Mouse (Mus musculus) embryonic facial prominence, embryonic 13.5 days (tissue): ENCODE data around the gene Apoa5. TPM values are rescaled to one million over a fixed set of nuclear protein-coding genes. Genes with fewer than 3 reads are reported as not detected.

Experiments used
- ATAC-seq: fragments of 200-750 bp; cut with Nextera tagmentation; 2 replicates; pipeline ENCODE4 v1.8.0; 2017; ENCODE audit warnings: low read depth; ENCODE audit not compliant: insufficient number of reproducible peaks, insufficient read depth, low FRiP score, low TSS enrichment
- H3K27ac ChIP-seq: fragments of 300-500 bp; sonication (generic); 2 replicates; pipeline ENCODE4 v1.5.1; 2015; ENCODE audit warnings: moderate library complexity, mild to moderate bottlenecking, inconsistent platforms
- H3K27me3 ChIP-seq: fragments of 300-500 bp; sonication (generic); 2 replicates; pipeline ENCODE4 v1.6.1; 2015; ENCODE audit warnings: mild to moderate bottlenecking, inconsistent platforms
- H3K36me3 ChIP-seq: fragments of 300-500 bp; sonication (generic); 2 replicates; pipeline ENCODE4 v1.6.1; 2015; ENCODE audit warnings: mild to moderate bottlenecking, inconsistent platforms
- H3K4me1 ChIP-seq: fragments of 300-500 bp; sonication (generic); 2 replicates; pipeline ENCODE4 v1.6.1; 2015; ENCODE audit warnings: inconsistent platforms
- H3K4me2 ChIP-seq: fragments of 300-500 bp; sonication (generic); 2 replicates; pipeline ENCODE4 v1.6.1; 2015; ENCODE audit warnings: moderate library complexity, mild to moderate bottlenecking, inconsistent platforms
- H3K4me3 ChIP-seq: fragments of 300-500 bp; sonication (generic); 2 replicates; pipeline ENCODE4 v1.5.1; 2015; ENCODE audit warnings: mild to moderate bottlenecking, inconsistent platforms
- H3K9ac ChIP-seq: fragments of 300-500 bp; sonication (generic); 2 replicates; pipeline ENCODE4 v1.6.1; 2015; ENCODE audit warnings: mild to moderate bottlenecking, inconsistent platforms
- H3K9me3 ChIP-seq: fragments of 300-500 bp; sonication (generic); 2 replicates; pipeline ENCODE4 v1.6.1; 2016; ENCODE audit warnings: inconsistent platforms
- WGBS: fragments of 180-500 bp; shearing (Covaris S2); methylation state at CpG from one replicate; pipeline ENCODE4 v1.1.7; 2015; ENCODE audit warnings: mixed read lengths; 5-methylcytosine and 5-hydroxymethylcytosine counted together
- polyA plus RNA-seq: library from polyadenylated mRNA; unstranded; fragments of >200 nt; fragmentation: Nextera tagmentation; extraction: Ambion mirVana; gene quantifications from 2 replicates; pipeline ENCODE4 v1.2.1, GENCODE M21; 2015

Apoa5 gene
- polyA plus RNA-seq, 1 experiment from 2014 or later: not detected

DNA sequence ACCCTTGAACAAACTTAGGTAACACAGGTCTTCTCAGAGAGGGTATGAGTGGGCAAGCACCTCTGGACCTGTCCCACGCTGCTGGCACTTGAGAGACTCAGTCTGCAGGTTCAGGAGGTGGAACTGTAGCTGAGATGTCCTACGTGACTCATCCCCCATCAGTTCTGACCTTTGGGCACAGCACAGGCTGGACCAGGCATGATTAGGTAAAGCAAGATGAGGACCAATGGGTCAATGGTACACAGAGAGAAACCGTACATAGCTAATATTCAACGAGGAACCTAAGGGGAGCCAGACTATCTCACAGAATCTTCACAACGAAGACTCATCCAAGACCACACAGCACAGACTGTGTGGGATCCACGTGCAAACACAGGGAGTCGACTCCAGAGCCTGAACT is 29.6 kb upstream of the Apoa5 start:
- H3K4me2 ChIP-seq: no peak overlapping the region
- 86% methylated on average over 7 of the region's 7 CpGs for WGBS

GRCm38 (mm10) chr9:46240526-46241153 is 27.8 kb upstream of the Apoa5 start, which contains the start of gene Apoa4:
Gene Apoa4 (plus strand): TSS chr9:46240696.
- Histone ChIP-seq H3K27ac (no peak within 1 kb of the TSS), H3K9me3 (no peaks in the 10 kb centered on the region), H3K4me2 (no peak within 1 kb of the TSS), H3K27me3 (no peaks in the 10 kb centered on the region), H3K4me3 (no peak within 1 kb of the TSS), H3K36me3 (no peaks in the 10 kb centered on the region), H3K9ac (no peak within 1 kb of the TSS), H3K4me1 (no peaks in the 10 kb centered on the region)
- 66% methylated on average over 7 of the region's 7 CpGs for WGBS
- ATAC-seq: no peak

More for the DNA sequence above, 29.6 kb upstream of the Apoa5 start:
- Histone ChIP-seq H3K9me3 (no peaks in the 10 kb centered on the region), H3K36me3 (no peaks in the 10 kb centered on the region), H3K27me3 (no peaks in the 10 kb centered on the region), H3K4me3 (no peak overlapping the region), H3K4me1 (no peaks in the 10 kb centered on the region), H3K27ac (no peak overlapping the region), H3K9ac (no peak overlapping the region)
- no peak for ATAC-seq

- 69% methylated on average over 2 of the region's 2 CpGs for WGBS
- Histone ChIP-seq H3K27me3 (no peaks in the 10 kb centered on the region), H3K4me2 (no peak overlapping the region)
Measured at GRCm38 (mm10) chr9:46241818-46242217, 26.6 kb upstream of the Apoa5 start.

GRCm38 (mm10) chr9:46243122-46243521 is 25.3 kb upstream of the Apoa5 start:
- Histone ChIP-seq H3K36me3 (no peaks in the 10 kb centered on the region), H3K4me1 (no peaks in the 10 kb centered on the region), H3K27ac (no peak overlapping the region), H3K9ac (no peak overlapping the region), H3K4me3 (no peak overlapping the region), H3K4me2 (no peak overlapping the region), H3K27me3 (no peaks in the 10 kb centered on the region), H3K9me3 (no peaks in the 10 kb centered on the region)
- 53% methylated on average over 4 of the region's 4 CpGs for WGBS
- no peak for ATAC-seq

More at GRCm38 (mm10) chr9:46241818-46242217, 26.6 kb upstream of the Apoa5 start:
- no peak overlapping the region for H3K4me3 ChIP-seq
- no peak for ATAC-seq
- H3K4me1 ChIP-seq: no peaks in the 10 kb centered on the region
- no peak overlapping the region for H3K27ac ChIP-seq
- H3K36me3 ChIP-seq: no peaks in the 10 kb centered on the region
- no peak overlapping the region for H3K9ac ChIP-seq
- no peaks in the 10 kb centered on the region for H3K9me3 ChIP-seq

DNA sequence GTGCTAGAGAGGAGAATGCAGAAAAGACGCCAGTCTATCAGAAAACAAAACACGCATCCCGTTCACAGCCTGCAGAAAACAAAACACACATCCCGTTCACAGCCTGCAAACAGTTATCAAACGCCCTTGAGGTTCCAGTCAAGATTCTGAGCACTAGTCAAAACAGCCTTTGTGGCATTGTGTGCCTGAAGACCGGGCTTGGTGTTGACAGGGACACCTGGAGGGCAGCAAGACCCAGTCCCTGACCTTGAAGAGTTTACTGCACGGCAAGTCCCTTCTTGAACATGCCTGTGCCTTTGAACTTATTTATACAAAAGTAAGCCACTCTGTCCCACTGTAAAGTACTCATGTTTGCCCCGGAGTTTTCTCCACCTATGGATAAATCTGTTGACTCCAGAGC is 24.8 kb upstream of the Apoa5 start:
- 42% methylated on average over 8 of the region's 8 CpGs for WGBS
- no peak overlapping the region for H3K27ac ChIP-seq
- H3K4me1 ChIP-seq: no peaks in the 10 kb centered on the region
- H3K9me3 ChIP-seq: no peaks in the 10 kb centered on the region
- no peak overlapping the region for H3K4me3 ChIP-seq
- H3K4me2 ChIP-seq: no peak overlapping the region
- H3K9ac ChIP-seq: no peak overlapping the region
- H3K36me3 ChIP-seq: no peaks in the 10 kb centered on the region
- no peak for ATAC-seq
- H3K27me3 ChIP-seq: no peaks in the 10 kb centered on the region

DNA sequence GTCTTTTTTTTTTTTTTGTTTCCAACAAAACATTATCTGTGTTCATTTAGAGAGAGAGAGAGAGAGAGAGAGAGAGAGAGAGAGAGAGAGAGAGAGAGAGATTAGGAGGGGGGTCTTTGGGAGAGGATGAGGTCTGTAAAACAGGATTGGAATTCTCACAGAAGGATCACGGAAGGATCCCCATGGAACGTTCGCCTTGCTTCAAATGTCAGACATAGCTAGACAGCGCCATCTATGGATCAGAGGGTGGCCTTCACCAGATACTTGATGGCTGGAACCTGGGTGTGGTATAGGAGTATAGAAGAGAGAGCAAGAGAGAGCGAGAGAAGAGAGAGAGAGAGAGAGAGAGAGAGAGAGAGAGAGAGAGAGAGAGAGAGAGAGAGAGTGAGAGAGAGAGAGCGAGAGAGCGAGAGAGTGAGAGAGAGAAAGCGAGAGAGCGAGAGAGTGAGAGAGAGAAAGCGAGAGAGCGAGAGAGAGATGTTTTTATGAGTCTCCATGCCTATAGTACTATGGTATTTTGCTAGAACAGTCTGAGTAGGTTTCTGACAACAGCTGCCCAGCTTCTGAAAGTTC is 21.6 kb upstream of the Apoa5 start:
- H3K27ac ChIP-seq: no peak overlapping the region
- WGBS: 28% methylated on average over 11 of the region's 11 CpGs
- H3K27me3 ChIP-seq: no peaks in the 10 kb centered on the region
- ATAC-seq: no peak
- H3K36me3 ChIP-seq: no peaks in the 10 kb centered on the region
- H3K4me1 ChIP-seq: no peaks in the 10 kb centered on the region
- no peak overlapping the region for H3K4me3 ChIP-seq
- no peaks in the 10 kb centered on the region for H3K9me3 ChIP-seq
- peak overlapping the region; percentile 37 for H3K4me2 ChIP-seq
- H3K9ac ChIP-seq: 0 out of 2 replicates have a peak overlapping the region, but pooled peaks have one; percentile 21

- Histone ChIP-seq H3K27me3 (no peaks in the 10 kb centered on the region), H3K4me2 (no peak overlapping the region), H3K27ac (no peak overlapping the region), H3K36me3 (no peaks in the 10 kb centered on the region), H3K9me3 (no peaks in the 10 kb centered on the region), H3K4me3 (no peak overlapping the region), H3K9ac (no peak overlapping the region), H3K4me1 (no peaks in the 10 kb centered on the region)
- 89% methylated on average over 7 of the region's 7 CpGs for WGBS
- no peak for ATAC-seq
Measured at GRCm38 (mm10) chr9:46256177-46256576, 12.3 kb upstream of the Apoa5 start.

DNA sequence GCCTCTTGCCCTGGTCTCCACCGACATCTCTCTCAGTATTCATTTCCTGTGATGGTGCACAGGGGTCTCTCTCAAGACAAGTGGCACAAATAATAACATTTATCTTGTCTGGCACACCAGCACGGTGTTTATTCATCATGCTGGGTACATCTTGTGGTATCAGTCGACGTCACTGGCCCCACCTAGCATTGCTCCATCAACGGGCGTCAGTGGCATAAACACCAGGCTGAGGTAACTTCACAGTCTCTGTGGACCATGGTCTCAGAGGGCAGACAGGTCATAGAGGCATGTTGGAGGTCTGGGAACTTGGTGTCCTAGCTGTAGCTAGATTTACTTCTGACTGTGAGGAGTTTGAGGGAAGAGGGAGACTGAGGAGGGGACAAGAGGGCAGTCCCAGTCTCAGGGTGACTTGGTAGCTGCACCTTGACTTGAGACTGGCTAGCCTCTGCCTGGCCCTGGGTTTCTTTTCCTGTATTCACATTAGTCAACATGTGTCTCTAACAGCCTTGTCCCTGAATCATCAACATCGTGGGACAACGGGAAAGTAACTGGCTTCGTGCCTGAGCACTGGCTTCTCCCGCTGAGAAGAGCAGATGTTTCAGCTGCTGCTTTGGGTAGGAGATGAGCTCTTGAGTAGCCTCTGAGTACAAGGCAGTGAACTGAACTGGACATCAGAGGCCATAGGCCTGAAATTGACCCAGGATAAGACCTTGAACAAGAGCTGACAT is 11.6 kb upstream of the Apoa5 start:
- Histone ChIP-seq H3K4me1 (no peaks in the 10 kb centered on the region), H3K27me3 (no peaks in the 10 kb centered on the region), H3K4me2 (no peak overlapping the region), H3K9me3 (no peaks in the 10 kb centered on the region), H3K36me3 (no peaks in the 10 kb centered on the region), H3K9ac (no peak overlapping the region), H3K27ac (no peak overlapping the region), H3K4me3 (no peak overlapping the region)
- WGBS: 90% methylated on average over 10 of the region's 10 CpGs
- ATAC-seq: no peak

- 80% methylated on average over 3 of the region's 3 CpGs for WGBS
- Histone ChIP-seq H3K9ac (no peak overlapping the region), H3K9me3 (no peaks in the 10 kb centered on the region), H3K4me3 (no peak overlapping the region), H3K27ac (no peak overlapping the region), H3K4me1 (no peaks in the 10 kb centered on the region), H3K4me2 (no peak overlapping the region), H3K27me3 (no peaks in the 10 kb centered on the region), H3K36me3 (no peaks in the 10 kb centered on the region)
- no peak for ATAC-seq
Measured at GRCm38 (mm10) chr9:46257546-46257945, 10.9 kb upstream of the Apoa5 start.

- Histone ChIP-seq H3K4me3 (no peak overlapping the region), H3K36me3 (no peaks in the 10 kb centered on the region), H3K27ac (no peak overlapping the region), H3K9me3 (no peaks in the 10 kb centered on the region), H3K27me3 (no peaks in the 10 kb centered on the region), H3K4me2 (no peak overlapping the region), H3K4me1 (no peaks in the 10 kb centered on the region), H3K9ac (no peak overlapping the region)
- 88% methylated on average over 6 of the region's 6 CpGs for WGBS
- no peak for ATAC-seq
Measured at GRCm38 (mm10) chr9:46259111-46259510, 9.3 kb upstream of the Apoa5 start.

GRCm38 (mm10) chr9:46261131-46261530 is 7.3 kb upstream of the Apoa5 start:
- 86% methylated on average over 7 of the region's 7 CpGs for WGBS

GRCm38 (mm10) chr9:46269125-46269524 is 692 bp downstream of the Apoa5 start:
- Histone ChIP-seq H3K4me3 (no peak overlapping the region), H3K4me2 (no peak overlapping the region), H3K27me3 (peaks cover 30% of the 10 kb centered on the region), H3K4me1 (peaks cover 14% of the 10 kb centered on the region), H3K36me3 (no peaks in the 10 kb centered on the region), H3K9me3 (no peaks in the 10 kb centered on the region), H3K9ac (no peak overlapping the region), H3K27ac (no peak overlapping the region)
- WGBS: 89% methylated on average over 5 of the region's 5 CpGs
- ATAC-seq: no peak

More at GRCm38 (mm10) chr9:46261131-46261530, 7.3 kb upstream of the Apoa5 start:
- Histone ChIP-seq H3K27ac (no peak overlapping the region), H3K9me3 (no peaks in the 10 kb centered on the region), H3K9ac (no peak overlapping the region), H3K4me3 (no peak overlapping the region), H3K36me3 (no peaks in the 10 kb centered on the region), H3K27me3 (no peaks in the 10 kb centered on the region), H3K4me2 (no peak overlapping the region), H3K4me1 (no peaks in the 10 kb centered on the region)
- ATAC-seq: no peak
